Mouse (Mus musculus) monocyte, adult 59 days (primary cell): Measurements from ENCODE around the gene Ccr5. TPM values are rescaled to one million over a fixed set of nuclear protein-coding genes. Genes with fewer than 3 reads are reported as not detected.

Experiments
- total RNA-seq, 2 experiments: library from RNA; stranded (reverse); gene quantifications; one replicate each; pipeline ENCODE4 v1.2.4; 2023

The Ccr5 gene
- total RNA-seq, result 10 to 100 TPM; 10.2 to 11.8 TPM

GRCm38 (mm10) chr9:124121387-124122184 lies at the start of gene Ccr5:
TSS of gene Ccr5 (plus strand) at chr9:124121543.

GRCm38 (mm10) chr9:124101723-124102122 lies 19.6 kb upstream of the Ccr5 start, which contains the start of gene Ccr2:
TSS of gene Ccr2 (plus strand) at chr9:124101950.

Other genes starting within 250 kb of the Ccr5 start
- gene Ccr1, start 152.9 kb upstream of the Ccr5 start, total RNA-seq, result 10 to 100 TPM in 1 of 2 experiments, 1 to 10 TPM in 1; 7.7 to 14.9 TPM
- gene Ccr1l1, start 143.1 kb upstream of the Ccr5 start, total RNA-seq, result 1 to 10 TPM in 1 of 2 experiments, under 1 TPM in 1; 0.76 to 1.5 TPM
- gene Ccr3, start 99.6 kb upstream of the Ccr5 start, total RNA-seq, result 10 to 100 TPM; 48.5 to 49.2 TPM
- 100 to 1,000 TPM; 370 to 472 TPM for gene Ccr2, start 19.6 kb upstream of the Ccr5 start, total RNA-seq
- gene 2010315B03Rik, start 191.2 kb downstream of the Ccr5 start, total RNA-seq, result 10 to 100 TPM; 17.2 to 18.1 TPM